Mouse (Mus musculus): ENCODE measurements around the gene Rex1bd. TPM values are rescaled to one million over a fixed set of nuclear protein-coding genes. Genes with fewer than 3 reads are reported as not detected.

Rex1bd gene
- polyA plus RNA-seq (2016; fragmentation: Nextera tagmentation; extraction: Ambion mirVana), result 131 and 148 TPM in 2 replicates

DNA sequence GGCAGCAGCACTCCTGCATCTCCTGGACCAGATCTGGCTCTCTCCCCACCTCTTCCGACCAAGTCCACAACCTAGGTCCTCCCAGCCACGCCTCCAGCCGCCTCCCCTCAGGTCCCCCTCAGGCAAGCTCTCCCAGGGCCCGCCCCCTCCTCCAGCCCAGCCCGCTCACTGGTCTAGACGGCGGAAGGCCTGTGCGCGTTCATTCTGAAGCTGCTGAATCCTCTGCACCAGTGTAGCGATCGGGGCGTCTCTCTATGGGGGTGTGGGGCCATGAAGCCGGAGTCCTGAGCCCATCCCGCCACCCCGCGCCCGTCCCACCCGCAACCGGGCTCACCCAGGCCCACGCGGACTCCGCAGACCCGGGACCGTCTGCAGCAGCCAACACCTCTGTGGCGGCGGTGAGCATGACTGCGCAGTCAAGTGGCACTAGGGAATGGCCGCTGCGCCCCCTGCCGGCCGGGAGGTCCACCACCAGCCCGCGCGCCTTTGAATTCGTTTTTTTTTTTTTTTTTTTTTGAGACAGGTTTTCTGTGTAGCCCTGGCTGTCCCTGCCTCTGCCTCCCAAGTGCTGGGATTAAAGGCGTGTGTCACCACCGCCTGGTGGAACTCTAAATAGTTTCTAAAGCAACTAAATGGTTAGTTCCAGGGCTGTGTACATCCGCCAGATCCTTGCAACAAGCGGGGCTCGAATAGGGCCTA is at the start of gene Rex1bd:
TSS of gene Rex1bd (minus strand) at position 425 of the 699 bp plus-strand sequence.
- peak within 1 kb of the TSS; percentile 64 for H3K4me3 ChIP-seq
- peaks cover 43% of the 10 kb centered on the region for H3K36me3 ChIP-seq
- peak within 1 kb of the TSS; percentile 95 for H3K27ac ChIP-seq
- 3% methylated on average over 40 of the region's 40 CpGs for WGBS
- no peaks in the 10 kb centered on the region for H3K9me3 ChIP-seq
- DNase-seq (ENCODE audit: low spot score), result peak; percentile 97
- H3K4me1 ChIP-seq (replicated peaks), result peaks cover 75% of the 10 kb centered on the region
- H3K27me3 ChIP-seq (ENCODE audit: insufficient read depth, poor library complexity, severe bottlenecking), result peaks cover 35% of the 10 kb centered on the region

GRCm38 (mm10) chr8:70555079-70555747 is 48.7 kb upstream of the Rex1bd start:
- Histone ChIP-seq H3K9me3 (no peaks in the 10 kb centered on the region), H3K4me1 (replicated peaks) (peaks cover 25% of the 10 kb centered on the region), H3K36me3 (0 out of 2 replicates have a peak, but pooled peaks cover 3% of the 10 kb centered on the region), H3K27me3 (ENCODE audit: insufficient read depth, poor library complexity, severe bottlenecking) (no peaks in the 10 kb centered on the region), H3K4me3 (no peak overlapping the region), H3K27ac (no peak overlapping the region)
- WGBS, result 94% methylated on average over 4 of the region's 4 CpGs
- DNase-seq (ENCODE audit: low spot score), result no peak

- no peak overlapping the region for H3K4me3 ChIP-seq
- H3K4me1 ChIP-seq (replicated peaks), result peaks cover 23% of the 10 kb centered on the region
- no peak overlapping the region for H3K27ac ChIP-seq
- H3K9me3 ChIP-seq, result no peaks in the 10 kb centered on the region
- 0 out of 2 replicates have a peak, but pooled peaks cover 3% of the 10 kb centered on the region for H3K36me3 ChIP-seq
- no peak for DNase-seq (ENCODE audit: low spot score)
- H3K27me3 ChIP-seq (ENCODE audit: insufficient read depth, poor library complexity, severe bottlenecking), result no peaks in the 10 kb centered on the region
These were observed 47.2 kb upstream of the Rex1bd start for GRCm38 (mm10) chr8:70553740-70554139.

GRCm38 (mm10) chr8:70552836-70553235 is 46.3 kb upstream of the Rex1bd start:
- Histone ChIP-seq H3K27ac (no peak overlapping the region), H3K27me3 (ENCODE audit: insufficient read depth, poor library complexity, severe bottlenecking) (no peaks in the 10 kb centered on the region), H3K4me3 (no peak overlapping the region), H3K4me1 (replicated peaks) (peaks cover 18% of the 10 kb centered on the region), H3K36me3 (0 out of 2 replicates have a peak, but pooled peaks cover 3% of the 10 kb centered on the region), H3K9me3 (no peaks in the 10 kb centered on the region)
- WGBS, result 66% methylated on average over 1 of the region's 1 CpGs
- no peak for DNase-seq (ENCODE audit: low spot score)

DNA sequence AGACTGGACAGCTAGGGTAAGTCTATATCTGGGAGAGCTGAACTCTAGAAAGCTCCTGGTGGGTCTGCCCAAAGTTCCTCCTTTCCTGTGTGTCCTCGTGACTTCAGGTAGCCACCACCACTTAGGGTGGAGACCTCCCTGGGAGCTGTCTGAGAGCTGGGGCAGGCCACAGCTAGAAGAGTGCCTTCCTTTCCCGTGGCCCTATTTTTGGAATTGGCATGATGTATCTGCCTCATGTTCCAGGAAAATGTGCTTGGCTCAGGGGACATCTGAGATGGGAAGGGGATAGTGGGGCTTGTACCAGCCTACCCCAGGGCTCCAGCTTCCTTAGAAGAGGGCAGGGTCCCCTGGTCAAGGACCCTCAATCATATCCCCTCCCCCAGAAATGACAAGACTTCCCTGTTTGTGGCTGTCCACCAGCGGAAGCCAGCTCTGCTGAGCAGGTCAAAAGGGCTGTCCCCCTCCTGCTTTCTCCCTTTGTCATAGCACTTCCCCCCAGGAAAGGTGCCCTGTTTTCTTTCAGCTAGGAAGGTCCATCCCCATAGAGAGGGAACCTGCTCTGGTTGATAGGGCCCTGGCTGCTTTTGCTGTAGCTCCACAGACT is 45.1 kb upstream of the Rex1bd start:
- WGBS, result 70% methylated on average over 3 of the region's 3 CpGs

DNA sequence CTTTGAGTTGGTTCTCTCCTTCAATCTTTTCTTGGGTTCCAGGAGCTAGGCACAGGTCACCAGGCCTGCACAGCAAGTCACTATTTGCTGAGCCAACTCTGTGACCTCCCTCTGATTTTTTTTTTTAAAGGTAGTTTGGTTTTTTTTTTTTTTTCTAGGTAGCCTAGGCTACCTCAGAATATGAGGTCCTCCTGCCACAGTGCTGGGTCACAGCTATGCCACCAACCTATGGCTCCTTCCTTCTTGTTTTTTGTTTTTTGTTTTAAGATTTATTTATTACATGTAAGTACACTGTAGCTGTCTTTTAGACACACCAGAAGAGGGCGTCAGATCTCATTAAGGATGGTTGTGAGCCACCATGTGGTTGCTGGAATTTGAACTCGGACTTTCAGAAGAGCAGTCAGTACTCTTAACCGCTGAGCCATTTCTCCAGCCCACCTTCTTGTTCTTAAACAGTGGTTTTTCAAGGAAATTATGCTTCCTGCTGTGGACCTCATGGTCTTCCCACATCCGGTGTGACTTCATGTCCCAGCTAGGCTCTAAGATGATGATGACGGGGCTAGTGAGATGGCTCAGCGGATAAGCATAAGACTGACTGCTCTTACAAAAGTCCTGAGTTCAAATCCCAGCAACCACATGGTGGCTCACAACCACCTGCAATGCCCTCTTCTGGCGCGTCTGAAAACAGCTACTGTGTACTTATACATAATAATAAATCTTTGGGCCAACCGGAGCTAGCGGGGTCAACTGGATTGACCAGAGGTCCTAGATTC is 43.0 kb upstream of the Rex1bd start:
- Histone ChIP-seq H3K27ac (no peak overlapping the region), H3K4me3 (no peak overlapping the region), H3K9me3 (no peaks in the 10 kb centered on the region), H3K36me3 (peaks cover 5% of the 10 kb centered on the region; the same call in 1 of the 2 replicates), H3K27me3 (ENCODE audit: insufficient read depth, poor library complexity, severe bottlenecking) (no peaks in the 10 kb centered on the region), H3K4me1 (replicated peaks) (peaks cover 17% of the 10 kb centered on the region)
- DNase-seq (ENCODE audit: low spot score), result no peak
- WGBS, result 93% methylated on average over 10 of the region's 10 CpGs

More for the DNA sequence above, 45.1 kb upstream of the Rex1bd start:
- peaks cover 20% of the 10 kb centered on the region for H3K4me1 ChIP-seq (replicated peaks)
- H3K27me3 ChIP-seq (ENCODE audit: insufficient read depth, poor library complexity, severe bottlenecking), result no peaks in the 10 kb centered on the region
- H3K27ac ChIP-seq, result 0 out of 2 replicates have a peak overlapping the region, but pooled peaks have one; percentile 40
- H3K4me3 ChIP-seq, result no peak overlapping the region
- H3K36me3 ChIP-seq, result 0 out of 2 replicates have a peak, but pooled peaks cover 3% of the 10 kb centered on the region
- no peaks in the 10 kb centered on the region for H3K9me3 ChIP-seq
- DNase-seq (ENCODE audit: low spot score), result no peak

- Histone ChIP-seq H3K9me3 (no peaks in the 10 kb centered on the region), H3K4me1 (replicated peaks) (peaks cover 26% of the 10 kb centered on the region), H3K27me3 (ENCODE audit: insufficient read depth, poor library complexity, severe bottlenecking) (no peaks in the 10 kb centered on the region), H3K4me3 (no peak overlapping the region), H3K27ac (no peak overlapping the region), H3K36me3 (peaks cover 5% of the 10 kb centered on the region; the same call in 1 of the 2 replicates)
- WGBS, result 93% methylated on average over 6 of the region's 6 CpGs
- no peak for DNase-seq (ENCODE audit: low spot score)
These were observed 41.2 kb upstream of the Rex1bd start for GRCm38 (mm10) chr8:70547762-70548161.

- no peaks in the 10 kb centered on the region for H3K9me3 ChIP-seq
- H3K36me3 ChIP-seq, result peaks cover 5% of the 10 kb centered on the region; the same call in 1 of the 2 replicates
- H3K4me1 ChIP-seq (replicated peaks), result peaks cover 21% of the 10 kb centered on the region
- no peak for DNase-seq (ENCODE audit: low spot score)
- H3K27ac ChIP-seq, result no peak overlapping the region
- 88% methylated on average over 4 of the region's 4 CpGs for WGBS
- H3K27me3 ChIP-seq (ENCODE audit: insufficient read depth, poor library complexity, severe bottlenecking), result no peaks in the 10 kb centered on the region
- H3K4me3 ChIP-seq, result no peak overlapping the region
These were observed 39.9 kb upstream of the Rex1bd start for GRCm38 (mm10) chr8:70546412-70546811.

GRCm38 (mm10) chr8:70544200-70544687 is 37.7 kb upstream of the Rex1bd start:
- Histone ChIP-seq H3K27me3 (ENCODE audit: insufficient read depth, poor library complexity, severe bottlenecking) (no peaks in the 10 kb centered on the region), H3K9me3 (no peaks in the 10 kb centered on the region), H3K4me3 (peak overlapping the region; percentile 6; the same call in 1 of the 2 replicates), H3K27ac (0 out of 2 replicates have a peak overlapping the region, but pooled peaks have one; percentile 8), H3K36me3 (peaks cover 5% of the 10 kb centered on the region; the same call in 1 of the 2 replicates), H3K4me1 (replicated peaks) (peaks cover 42% of the 10 kb centered on the region)
- DNase-seq (ENCODE audit: low spot score), result no peak
- 66% methylated on average over 6 of the region's 6 CpGs for WGBS

GRCm38 (mm10) chr8:70541081-70541480 is 34.5 kb upstream of the Rex1bd start:
- WGBS, result 84% methylated on average over 5 of the region's 5 CpGs
- no peaks in the 10 kb centered on the region for H3K27me3 ChIP-seq (ENCODE audit: insufficient read depth, poor library complexity, severe bottlenecking)
- H3K4me3 ChIP-seq, result peak overlapping the region; percentile 74
- H3K9me3 ChIP-seq, result no peaks in the 10 kb centered on the region
- H3K36me3 ChIP-seq, result peaks cover 16% of the 10 kb centered on the region
- peaks cover 48% of the 10 kb centered on the region for H3K4me1 ChIP-seq (replicated peaks)
- no peak overlapping the region for H3K27ac ChIP-seq
- DNase-seq (ENCODE audit: low spot score), result no peak

- Histone ChIP-seq H3K27me3 (ENCODE audit: insufficient read depth, poor library complexity, severe bottlenecking) (no peaks in the 10 kb centered on the region), H3K4me3 (peak overlapping the region; percentile 74), H3K27ac (peak overlapping the region; percentile 93; the same call in 1 of the 2 replicates), H3K36me3 (peaks cover 21% of the 10 kb centered on the region), H3K4me1 (replicated peaks) (peaks cover 48% of the 10 kb centered on the region), H3K9me3 (no peaks in the 10 kb centered on the region)
- no peak for DNase-seq (ENCODE audit: low spot score)
- 62% methylated on average over 7 of the region's 7 CpGs for WGBS
These were observed 34.0 kb upstream of the Rex1bd start for GRCm38 (mm10) chr8:70540507-70541071.

GRCm38 (mm10) chr8:70540013-70540506 is 33.5 kb upstream of the Rex1bd start:
- Histone ChIP-seq H3K36me3 (peaks cover 27% of the 10 kb centered on the region), H3K4me1 (replicated peaks) (peaks cover 48% of the 10 kb centered on the region), H3K27ac (peak overlapping the region; percentile 93), H3K4me3 (peak overlapping the region; percentile 74), H3K27me3 (ENCODE audit: insufficient read depth, poor library complexity, severe bottlenecking) (no peaks in the 10 kb centered on the region), H3K9me3 (no peaks in the 10 kb centered on the region)
- 17% methylated on average over 4 of the region's 4 CpGs for WGBS
- DNase-seq (ENCODE audit: low spot score), result no peak

All from hindbrain, embryonic 10.5 days (tissue).